Mouse (Mus musculus): ENCODE measurements around the gene Mfsd2a. TPM values are rescaled to one million over a fixed set of nuclear protein-coding genes. Genes with fewer than 3 reads are reported as not detected.

The Mfsd2a gene
- total and polyA plus RNA-seq, 2 experiments = 32.8 to 44.0 TPM

- DNase-seq (ENCODE audit: extremely low read depth, low read depth, low spot score) = peak; percentile 84
Observed at GRCm38 (mm10) chr4:122955412-122956136, 5.4 kb downstream of the Mfsd2a start.

GRCm38 (mm10) chr4:122954680-122955411, 6.1 kb downstream of the Mfsd2a start:
- H3K4me3 ChIP-seq (ENCODE audit: insufficient read depth, low read depth, low read length) = peak overlapping the region; percentile 15; the same call in 1 of the 2 replicates
- WGBS = 53% methylated on average over 5 of the region's 5 CpGs
- peak overlapping the region; percentile 68 for H3K9ac ChIP-seq (ENCODE audit: low read depth, low read length)
- no peak for DNase-seq (ENCODE audit: extremely low read depth, low read depth, low spot score)
- H3K27ac ChIP-seq (replicated peaks; ENCODE audit: insufficient read depth, low read depth, low read length) = peak overlapping the region; percentile 79
- TF ChIP-seq CTCF (IDR thresholded peaks at IDR 0.05; ENCODE audit: low read depth, low read length) (no peak), POLR2A (IDR thresholded peaks at IDR 0.05; ENCODE audit: extremely low read depth, insufficient read depth, low read length) (no peak)
- no peaks in the 10 kb centered on the region for H3K79me2 ChIP-seq (ENCODE audit: control insufficient read depth, insufficient read depth, low read length)
- no peaks in the 10 kb centered on the region for H3K27me3 ChIP-seq (ENCODE audit: control insufficient read depth, insufficient read depth, low read length)
- peaks cover 41% of the 10 kb centered on the region for H3K36me3 ChIP-seq (ENCODE audit: control insufficient read depth, insufficient read depth, low read length)
- peaks cover 13% of the 10 kb centered on the region for H3K4me1 ChIP-seq (ENCODE audit: control insufficient read depth, insufficient read depth, low read length)

More at GRCm38 (mm10) chr4:122955412-122956136, 5.4 kb downstream of the Mfsd2a start:
- Histone ChIP-seq H3K79me2 (ENCODE audit: control insufficient read depth, insufficient read depth, low read length) (no peaks in the 10 kb centered on the region), H3K27me3 (ENCODE audit: control insufficient read depth, insufficient read depth, low read length) (no peaks in the 10 kb centered on the region), H3K4me1 (ENCODE audit: control insufficient read depth, insufficient read depth, low read length) (peaks cover 13% of the 10 kb centered on the region), H3K9ac (ENCODE audit: low read depth, low read length) (peak overlapping the region; percentile 68), H3K36me3 (ENCODE audit: control insufficient read depth, insufficient read depth, low read length) (peaks cover 36% of the 10 kb centered on the region; the same call in 1 of the 2 replicates), H3K4me3 (ENCODE audit: insufficient read depth, low read depth, low read length) (peak overlapping the region; percentile 15; the same call in 1 of the 2 replicates), H3K27ac (replicated peaks; ENCODE audit: insufficient read depth, low read depth, low read length) (peak overlapping the region; percentile 79)
- TF ChIP-seq POLR2A (IDR thresholded peaks at IDR 0.05; ENCODE audit: extremely low read depth, insufficient read depth, low read length) (peak; percentile 50; the same call in 1 of the 2 replicates), CTCF (IDR thresholded peaks at IDR 0.05; ENCODE audit: low read depth, low read length) (no peak)
- 15% methylated on average over 17 of the region's 17 CpGs for WGBS

- Histone ChIP-seq H3K9ac (ENCODE audit: low read depth, low read length) (no peak overlapping the region), H3K4me3 (ENCODE audit: insufficient read depth, low read depth, low read length) (no peak overlapping the region), H3K36me3 (ENCODE audit: control insufficient read depth, insufficient read depth, low read length) (peaks cover 47% of the 10 kb centered on the region), H3K4me1 (ENCODE audit: control insufficient read depth, insufficient read depth, low read length) (peaks cover 2% of the 10 kb centered on the region; the same call in 1 of the 2 replicates), H3K27ac (replicated peaks; ENCODE audit: insufficient read depth, low read depth, low read length) (no peak overlapping the region), H3K27me3 (ENCODE audit: control insufficient read depth, insufficient read depth, low read length) (no peaks in the 10 kb centered on the region), H3K79me2 (ENCODE audit: control insufficient read depth, insufficient read depth, low read length) (no peaks in the 10 kb centered on the region)
- WGBS = 92% methylated on average over 8 of the region's 8 CpGs
- TF ChIP-seq POLR2A (IDR thresholded peaks at IDR 0.05; ENCODE audit: extremely low read depth, insufficient read depth, low read length) (no peak), CTCF (IDR thresholded peaks at IDR 0.05; ENCODE audit: low read depth, low read length) (no peak)
- no peak for DNase-seq (ENCODE audit: extremely low read depth, low read depth, low spot score)
Observed at GRCm38 (mm10) chr4:122949096-122949495, 11.9 kb downstream of the Mfsd2a start.

GRCm38 (mm10) chr4:122947223-122947622, 13.8 kb downstream of the Mfsd2a start:
- Histone ChIP-seq H3K36me3 (ENCODE audit: control insufficient read depth, insufficient read depth, low read length) (peaks cover 36% of the 10 kb centered on the region), H3K79me2 (ENCODE audit: control insufficient read depth, insufficient read depth, low read length) (no peaks in the 10 kb centered on the region), H3K9ac (ENCODE audit: low read depth, low read length) (no peak overlapping the region), H3K27ac (replicated peaks; ENCODE audit: insufficient read depth, low read depth, low read length) (no peak overlapping the region), H3K4me1 (ENCODE audit: control insufficient read depth, insufficient read depth, low read length) (no peaks in the 10 kb centered on the region), H3K4me3 (ENCODE audit: insufficient read depth, low read depth, low read length) (no peak overlapping the region), H3K27me3 (ENCODE audit: control insufficient read depth, insufficient read depth, low read length) (no peaks in the 10 kb centered on the region)
- DNase-seq (ENCODE audit: extremely low read depth, low read depth, low spot score) = no peak
- whole genome bisulfite sequencing = 93% methylated on average over 3 of the region's 3 CpGs
- no peak for TF ChIP-seq POLR2A (IDR thresholded peaks at IDR 0.05; ENCODE audit: extremely low read depth, insufficient read depth, low read length)
- no peak for TF ChIP-seq CTCF (IDR thresholded peaks at IDR 0.05; ENCODE audit: low read depth, low read length)

- peaks cover 19% of the 10 kb centered on the region; the same call in 1 of the 2 replicates for H3K36me3 ChIP-seq (ENCODE audit: control insufficient read depth, insufficient read depth, low read length)
- no peak overlapping the region for H3K27ac ChIP-seq (replicated peaks; ENCODE audit: insufficient read depth, low read depth, low read length)
- no peaks in the 10 kb centered on the region for H3K27me3 ChIP-seq (ENCODE audit: control insufficient read depth, insufficient read depth, low read length)
- DNase-seq (ENCODE audit: extremely low read depth, low read depth, low spot score) = no peak
- 26% methylated on average over 4 of the region's 4 CpGs for WGBS
- no peak overlapping the region for H3K9ac ChIP-seq (ENCODE audit: low read depth, low read length)
- no peaks in the 10 kb centered on the region for H3K79me2 ChIP-seq (ENCODE audit: control insufficient read depth, insufficient read depth, low read length)
- no peak overlapping the region for H3K4me3 ChIP-seq (ENCODE audit: insufficient read depth, low read depth, low read length)
- no peaks in the 10 kb centered on the region for H3K4me1 ChIP-seq (ENCODE audit: control insufficient read depth, insufficient read depth, low read length)
- peak; percentile 69 for TF ChIP-seq CTCF (IDR thresholded peaks at IDR 0.05; ENCODE audit: low read depth, low read length)
- no peak for TF ChIP-seq POLR2A (IDR thresholded peaks at IDR 0.05; ENCODE audit: extremely low read depth, insufficient read depth, low read length)
Observed at GRCm38 (mm10) chr4:122944408-122944807, 16.6 kb downstream of the Mfsd2a start.
